In genomic region chr1:52066276-52066675, GRCm38 (mm10) we compare ENCODE assay signal across 25 mouse cellular contexts.
"Had no signal": no experiment of that assay in that cellular context is flagged by ENCODE, and none has a peak within 500 bp of the region (broad histone marks: within the 10 kb centered on the region; RNA-seq: fewer than 3 reads in every experiment).

No protein-coding gene starts in this region.

- H3K4me3 ChIP-seq: heart, adult 2 months; heart, embryonic 13.5 days; heart, embryonic 15.5 days; hindbrain, embryonic 13.5 days; hindbrain, embryonic 15.5 days; layer of hippocampus, adult 2 months; left cerebral cortex, adult 2 months; limb, embryonic 10.5 days; limb, embryonic 12.5 days; liver, embryonic 13.5 days; liver, embryonic 15.5 days had no signal

- DNase-seq: gastrocnemius, postnatal 14 days; gastrocnemius, postnatal 36 days; heart, adult 11 months; heart, adult 2 months; heart, postnatal 14 days; heart, postnatal 36 days; kidney, adult 11 months; kidney, adult 2 months; kidney, postnatal 10 days; kidney, postnatal 25 days; kidney, postnatal 4 days; liver; liver, embryonic 13.5 days had no signal

- H3K9me3 ChIP-seq: heart, embryonic 13.5 days; heart, embryonic 15.5 days; hindbrain, embryonic 13.5 days; hindbrain, embryonic 15.5 days; limb, embryonic 10.5 days; limb, embryonic 12.5 days; liver, embryonic 13.5 days; liver, embryonic 15.5 days had no signal

- H3K36me3 ChIP-seq: heart, embryonic 13.5 days; heart, embryonic 15.5 days; hindbrain, embryonic 13.5 days; hindbrain, embryonic 15.5 days; limb, embryonic 10.5 days; limb, embryonic 12.5 days; liver, embryonic 13.5 days; liver, embryonic 15.5 days had no signal

- H3K4me1 ChIP-seq: heart, embryonic 13.5 days; heart, embryonic 15.5 days; hindbrain, embryonic 13.5 days; hindbrain, embryonic 15.5 days; limb, embryonic 10.5 days; limb, embryonic 12.5 days; liver, embryonic 13.5 days; liver, embryonic 15.5 days had no signal

- H3K27ac ChIP-seq: heart, adult 2 months; heart, embryonic 13.5 days; heart, embryonic 15.5 days; hindbrain, embryonic 13.5 days; hindbrain, embryonic 15.5 days; hindbrain, postnatal 0 days; layer of hippocampus, adult 2 months; left cerebral cortex, adult 2 months; limb, embryonic 10.5 days; limb, embryonic 12.5 days; liver, embryonic 13.5 days; liver, embryonic 15.5 days had no signal

- H3K9ac ChIP-seq: heart, embryonic 13.5 days; heart, embryonic 15.5 days; hindbrain, embryonic 13.5 days; hindbrain, embryonic 15.5 days; limb, embryonic 12.5 days; liver, embryonic 13.5 days; liver, embryonic 15.5 days had no signal

- H3K4me2 ChIP-seq: heart, embryonic 11.5 days; heart, embryonic 13.5 days; heart, embryonic 15.5 days; hindbrain, embryonic 13.5 days; hindbrain, embryonic 15.5 days; limb, embryonic 12.5 days; liver, embryonic 11.5 days; liver, embryonic 13.5 days; liver, embryonic 15.5 days had no signal

- H3K27me3 ChIP-seq: heart, embryonic 13.5 days; heart, embryonic 15.5 days; hindbrain, embryonic 13.5 days; hindbrain, embryonic 15.5 days; limb, embryonic 12.5 days; liver, embryonic 13.5 days; liver, embryonic 15.5 days had no signal
